Comparison of ENCODE assay signal across 8 mouse cellular contexts in the genomic region with DNA sequence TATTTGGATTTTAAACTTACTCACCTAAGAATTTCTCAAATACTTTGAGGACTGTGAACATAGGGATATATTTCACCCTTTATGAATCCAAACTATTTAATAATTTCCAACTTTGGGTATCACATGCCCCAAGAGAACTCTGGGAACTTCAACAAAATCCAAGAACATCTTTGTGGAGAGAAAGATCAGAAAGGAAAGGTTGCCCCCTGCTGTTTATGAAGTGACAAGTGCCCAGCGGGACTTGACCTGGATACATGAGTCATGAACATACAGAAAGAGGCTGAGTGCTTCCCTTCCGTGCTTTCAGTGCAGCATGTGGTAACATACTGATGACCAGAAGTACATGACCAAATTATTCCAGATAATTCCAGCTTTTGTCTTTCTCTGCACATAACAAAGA.
DNase-seq lines count a peak whose midpoint lies in the region; ATAC-seq lines count a peak whose summit lies in the region.

No protein-coding gene starts in this region.

- 0 out of 2 replicates have a peak, but pooled peaks cover 2% of the 10 kb centered on the region for H3K36me3 ChIP-seq in heart, embryonic 10.5 days
- H3K36me3 ChIP-seq in limb, embryonic 10.5 days: no peaks in the 10 kb centered on the region

- no peak overlapping the region for H3K27ac ChIP-seq in heart, embryonic 10.5 days
- H3K27ac ChIP-seq in limb, embryonic 10.5 days: no peak overlapping the region

- DNase-seq in heart, adult 18-20 months: peak; percentile 61 to 71
- no peak for DNase-seq in heart, embryonic 10.5 days (ENCODE audit: low spot score)
- peak; percentile 56 for DNase-seq in 416B (ENCODE audit: low read depth)
- peak; percentile 12 for DNase-seq in adrenal gland, postnatal 25 days
- peak; percentile 68 to 76 for DNase-seq in heart, postnatal 10 days
- DNase-seq in limb, embryonic 10.5 days (ENCODE audit: low spot score): peak; percentile 42
- DNase-seq in skeletal muscle tissue, adult 2 months (ENCODE audit: low read depth, low spot score): peak; percentile 50

- H3K9me3 ChIP-seq in heart, embryonic 10.5 days: peaks cover 4% of the 10 kb centered on the region; the same call in 1 of the 2 replicates
- H3K9me3 ChIP-seq in limb, embryonic 10.5 days (replicated peaks): peaks cover 7% of the 10 kb centered on the region; the same call in 1 of the 2 replicates

- H3K4me3 ChIP-seq in heart, embryonic 10.5 days: no peak overlapping the region
- no peak overlapping the region for H3K4me3 ChIP-seq in limb, embryonic 10.5 days

- H3K27me3 ChIP-seq in heart, embryonic 10.5 days (ENCODE audit: insufficient read depth, poor library complexity, severe bottlenecking): no peaks in the 10 kb centered on the region
- no peaks in the 10 kb centered on the region for H3K27me3 ChIP-seq in limb, embryonic 10.5 days (ENCODE audit: low read depth, poor library complexity, severe bottlenecking)

- no peak for ATAC-seq in erythroblast, adult 5-6 weeks (replicated peaks; ENCODE audit: low FRiP score, poor library complexity, severe bottlenecking)

- no peaks in the 10 kb centered on the region for H3K4me1 ChIP-seq in heart, embryonic 10.5 days
- H3K4me1 ChIP-seq in limb, embryonic 10.5 days: no peaks in the 10 kb centered on the region

- 12% methylated on average over 2 of the region's 2 CpGs for WGBS in heart, embryonic 10.5 days
- 27% methylated on average over 2 of the region's 2 CpGs for WGBS in limb, embryonic 10.5 days

- intact Hi-C loops in heart, postnatal 10 days (cut with DNase I): loop anchor here (2.0 to 5.0 kb wide), 3 partner anchors 139 to 883 kb away; no protein-coding TSS in a partner anchor
